Mouse (Mus musculus) spleen, adult 2 months (tissue): ENCODE data around the gene Gm20388. TPM values are rescaled to one million over a fixed set of nuclear protein-coding genes. Genes with fewer than 3 reads are reported as not detected.

Experiments used
- DNase-seq, 2 experiments: peaks; one replicate each; pipeline versions ENCODE4 v3.0.0 to v3.0.0-alpha.2; 2012 to 2021; ENCODE audit warnings: low spot score in 2 of 2, low read depth in 1 of 2
- H3K27ac ChIP-seq: fragments of 200-500 bp; 2 replicates; pipeline ENCODE4 v1.5.1; 2012; ENCODE audit warnings: low read length, inconsistent platforms; ENCODE audit not compliant: insufficient read depth
- H3K27me3 ChIP-seq: fragments of 200-500 bp; 2 replicates; pipeline ENCODE4 v1.6.1; 2012; ENCODE audit warnings: mild to moderate bottlenecking, moderate library complexity, low read length, inconsistent platforms; ENCODE audit not compliant: control insufficient read depth, insufficient read depth
- H3K36me3 ChIP-seq: fragments of 200-500 bp; 2 replicates; pipeline ENCODE4 v1.6.1; 2012; ENCODE audit warnings: mild to moderate bottlenecking, low read length, inconsistent platforms; ENCODE audit not compliant: control insufficient read depth, insufficient read depth
- H3K4me1 ChIP-seq: fragments of 200-500 bp; 2 replicates; pipeline ENCODE4 v1.6.1; 2011; ENCODE audit warnings: inconsistent platforms; ENCODE audit not compliant: control insufficient read depth, insufficient read depth, insufficient read length
- H3K4me3 ChIP-seq: fragments of 200-500 bp; 2 replicates; pipeline ENCODE4 v1.5.1; 2011; ENCODE audit warnings: mild to moderate bottlenecking, inconsistent platforms; ENCODE audit not compliant: insufficient read depth, insufficient read length; ENCODE audit errors: extremely low read depth
- CTCF ChIP-seq: fragments of 200-500 bp; IDR thresholded peaks from 2 replicates; pipeline ENCODE4 v1.5.1; 2011; ENCODE audit warnings: mild to moderate bottlenecking, inconsistent platforms; ENCODE audit not compliant: insufficient read depth, insufficient read length, insufficient replicate concordance; ENCODE audit errors: extremely low read depth
- POLR2A ChIP-seq: fragments of 200-500 bp; IDR thresholded peaks from 2 replicates; pipeline ENCODE4 v1.6.1; 2011; ENCODE audit warnings: low read depth, low read length, inconsistent platforms
- WGBS: fragments of 180-500 bp; shearing (Covaris S2); methylation state at CpG from one replicate; pipeline ENCODE4 v1.1.7; 2018; 5-methylcytosine and 5-hydroxymethylcytosine counted together
- polyA plus RNA-seq: library from polyadenylated mRNA; depleted of rRNA; stranded (reverse); fragments of >200 nt; gene quantifications from 2 replicates; pipeline ENCODE4 v1.2.3, GENCODE M21; 2012

Gene Gm20388
- polyA plus RNA-seq, 1 experiment = 26.1 TPM

DNA sequence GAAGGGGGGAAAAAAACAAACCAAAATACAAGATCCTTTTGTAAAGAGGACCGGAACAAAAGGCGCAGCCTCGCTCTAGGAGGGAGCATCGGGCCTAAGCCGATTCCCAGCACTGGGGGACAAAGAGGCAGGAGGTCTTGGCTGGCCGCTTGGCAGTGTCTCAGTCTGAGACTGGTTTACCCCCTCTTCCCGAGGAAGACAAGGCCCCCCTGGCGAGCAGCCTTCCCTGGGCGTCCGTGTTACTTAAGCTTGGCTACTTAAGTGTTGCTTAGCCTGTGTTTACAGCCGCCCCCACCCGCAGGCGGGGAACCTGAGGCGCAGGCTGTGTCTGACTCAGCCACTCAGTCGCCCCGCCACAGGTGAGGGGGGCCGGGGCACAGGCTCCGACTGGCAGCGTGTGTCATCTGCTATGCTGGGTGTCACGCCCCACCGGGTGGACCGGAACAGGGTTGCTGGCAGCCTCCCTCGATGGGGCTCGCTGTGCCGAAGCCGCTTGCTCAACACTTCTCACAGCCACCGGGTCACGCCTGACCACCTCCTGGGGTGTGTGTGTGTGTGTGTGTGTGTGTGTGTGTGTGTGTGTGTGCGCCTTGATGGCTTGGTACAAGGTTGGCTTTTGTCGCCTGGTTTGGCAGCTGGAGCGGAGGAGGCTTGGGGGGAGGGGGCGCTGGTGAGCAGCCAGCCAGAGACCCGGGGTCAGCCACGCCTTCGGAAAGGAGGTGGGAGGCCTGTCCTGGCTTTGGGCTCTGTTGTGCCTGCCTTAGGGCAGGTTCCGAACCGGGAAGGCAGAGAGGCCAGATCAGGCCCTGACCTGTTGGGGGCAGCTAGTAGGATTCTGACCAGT lies 628.0 kb downstream of the Gm20388 start:
- Histone ChIP-seq H3K4me3 (peak overlapping the region; percentile 78), H3K4me1 (peaks cover 56% of the 10 kb centered on the region), H3K27ac (peak overlapping the region; percentile 80), H3K36me3 (no peaks in the 10 kb centered on the region), H3K27me3 (peaks cover 10% of the 10 kb centered on the region)
- TF ChIP-seq POLR2A (no peak), CTCF (no peak)
- 2% methylated on average over 36 of the region's 37 CpGs for WGBS
- peak; percentile 87 to 92 for DNase-seq

DNA sequence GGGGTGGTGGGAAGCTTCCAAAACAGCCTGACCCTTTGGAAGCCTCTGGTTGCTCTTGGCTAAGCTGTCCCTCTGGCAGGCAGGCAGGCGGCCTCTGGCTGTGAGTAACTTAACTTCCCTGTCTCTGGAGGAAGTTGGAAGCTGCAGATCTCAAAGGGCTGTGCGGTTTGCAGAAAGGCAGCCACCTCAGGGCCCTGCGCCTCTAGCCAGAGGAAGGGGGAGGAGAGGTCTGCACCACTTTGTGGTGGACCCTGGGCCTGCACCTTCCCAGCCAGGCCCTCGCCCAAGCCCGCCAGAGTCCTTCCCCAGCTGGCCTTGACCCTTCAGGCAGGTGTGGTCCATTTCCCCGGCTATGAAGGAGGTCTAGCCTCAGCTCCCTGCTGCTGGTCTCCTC lies 628.7 kb downstream of the Gm20388 start:
- peak in 1 of 2 experiments; percentile 38 for DNase-seq
- Histone ChIP-seq H3K27ac (peak overlapping the region; percentile 80), H3K36me3 (no peaks in the 10 kb centered on the region), H3K4me1 (peaks cover 54% of the 10 kb centered on the region), H3K27me3 (peaks cover 10% of the 10 kb centered on the region), H3K4me3 (peak overlapping the region; percentile 33; the same call in 1 of the 2 replicates)
- TF ChIP-seq CTCF = no peak
- no peak for TF ChIP-seq POLR2A
- 7% methylated on average over 6 of the region's 6 CpGs for WGBS

DNA sequence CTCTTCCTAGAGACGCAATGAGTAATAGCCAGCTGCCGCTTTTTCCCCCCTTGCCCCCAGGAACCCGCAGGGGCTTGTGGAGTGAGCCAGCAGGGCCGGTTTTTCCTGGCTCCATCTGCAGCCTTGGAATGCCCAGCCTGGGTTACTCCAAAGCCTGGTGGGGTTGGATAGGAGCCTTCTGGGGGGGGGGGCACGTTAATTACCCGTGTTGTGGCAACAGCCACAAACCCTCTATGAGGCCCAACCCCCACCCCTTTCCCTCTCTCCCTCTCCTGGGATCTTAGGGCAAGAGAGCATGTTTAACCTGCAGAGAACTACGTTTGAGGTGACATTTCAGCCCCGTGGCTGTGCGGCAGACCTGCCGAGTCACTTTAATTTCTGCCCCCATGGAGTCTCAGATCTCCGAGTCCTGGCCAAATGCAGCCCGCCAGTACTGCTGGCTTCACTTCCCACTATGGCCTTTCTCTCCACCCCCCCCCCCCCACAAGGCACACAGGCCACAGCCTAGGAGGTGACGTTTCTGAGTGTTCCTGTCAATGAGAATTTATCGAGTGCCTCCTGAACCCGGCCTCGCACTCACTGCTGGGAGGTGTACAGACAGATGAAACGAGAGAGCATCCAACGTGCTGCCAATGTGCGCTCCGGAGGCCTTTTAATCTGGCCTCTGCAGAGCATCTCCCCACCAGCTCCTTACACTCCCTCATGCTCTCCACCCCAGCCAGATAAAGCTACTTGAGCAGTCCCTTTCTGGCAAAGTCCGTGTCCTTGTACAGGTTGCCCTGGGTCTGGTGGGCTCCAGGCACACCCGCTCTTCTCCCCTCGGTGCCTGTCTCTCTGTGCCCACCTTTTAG lies 629.4 kb downstream of the Gm20388 start:
- Histone ChIP-seq H3K27ac (peak overlapping the region; percentile 80), H3K36me3 (no peaks in the 10 kb centered on the region), H3K27me3 (peaks cover 10% of the 10 kb centered on the region), H3K4me3 (peak overlapping the region; percentile 33; the same call in 1 of the 2 replicates), H3K4me1 (peaks cover 50% of the 10 kb centered on the region)
- no peak for DNase-seq
- 21% methylated on average over 23 of the region's 23 CpGs for WGBS
- TF ChIP-seq CTCF (no peak), POLR2A (no peak)

DNA sequence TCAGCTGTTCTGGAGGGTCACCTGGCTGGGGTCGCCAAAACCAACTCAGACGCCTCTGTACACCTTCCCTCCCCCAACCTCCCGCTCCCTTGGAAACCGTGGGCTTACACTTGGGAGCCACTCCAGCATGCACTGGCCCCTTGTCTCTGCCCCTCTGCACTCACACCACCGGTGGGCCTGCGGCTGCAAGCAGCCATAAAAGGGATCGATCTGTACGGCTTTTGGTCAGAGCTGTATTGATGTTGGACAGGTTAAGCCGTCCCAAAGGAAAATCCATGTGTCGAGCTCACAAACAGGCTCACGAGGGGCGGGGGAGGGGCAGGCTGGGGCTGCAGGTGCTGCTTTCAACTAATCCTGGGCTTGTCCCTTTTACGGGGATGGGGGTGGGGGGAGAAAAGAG lies 632.4 kb downstream of the Gm20388 start:
- Histone ChIP-seq H3K36me3 (no peaks in the 10 kb centered on the region), H3K27ac (no peak overlapping the region), H3K4me3 (no peak overlapping the region), H3K27me3 (no peaks in the 10 kb centered on the region), H3K4me1 (peaks cover 44% of the 10 kb centered on the region; the same call in 1 of the 2 replicates)
- WGBS = 40% methylated on average over 13 of the region's 13 CpGs
- DNase-seq = no peak
- TF ChIP-seq CTCF (no peak), POLR2A (no peak)

DNA sequence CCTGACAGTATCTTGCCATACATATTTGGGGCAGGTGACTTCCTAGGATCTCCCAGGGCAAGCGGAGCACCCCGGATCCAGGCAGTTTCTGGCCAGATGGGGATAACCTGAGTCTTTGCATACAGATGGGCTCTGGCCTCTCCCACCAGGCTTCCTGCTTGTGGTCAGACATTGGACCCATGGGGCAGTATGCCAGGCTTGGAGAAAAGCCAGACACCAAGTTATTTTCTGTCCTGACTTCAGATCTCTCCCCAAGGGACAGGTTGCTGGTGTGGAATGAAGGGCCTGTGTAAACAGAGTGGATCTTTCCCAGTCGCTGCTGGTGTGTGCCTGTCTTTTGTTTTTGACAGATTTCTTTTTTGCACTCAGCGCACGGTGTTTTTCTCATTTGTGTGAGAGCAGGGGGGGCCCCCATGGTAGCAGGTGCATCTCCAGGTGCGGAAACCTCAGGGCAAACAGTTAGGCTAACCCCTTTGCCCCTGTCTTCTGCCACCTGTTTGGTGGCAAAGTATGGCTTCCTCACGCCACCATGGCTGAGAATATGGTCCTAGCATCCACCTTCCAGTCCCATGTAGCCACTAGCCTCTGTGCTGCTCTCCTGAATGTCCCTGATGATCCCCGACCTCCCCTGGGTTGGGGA lies 632.9 kb downstream of the Gm20388 start:
- Histone ChIP-seq H3K27ac (peak overlapping the region; percentile 43; the same call in 1 of the 2 replicates), H3K4me1 (peaks cover 44% of the 10 kb centered on the region; the same call in 1 of the 2 replicates), H3K4me3 (no peak overlapping the region), H3K27me3 (no peaks in the 10 kb centered on the region), H3K36me3 (no peaks in the 10 kb centered on the region)
- 23% methylated on average over 8 of the region's 8 CpGs for whole genome bisulfite sequencing
- no peak for DNase-seq
- TF ChIP-seq CTCF (no peak), POLR2A (no peak)

DNA sequence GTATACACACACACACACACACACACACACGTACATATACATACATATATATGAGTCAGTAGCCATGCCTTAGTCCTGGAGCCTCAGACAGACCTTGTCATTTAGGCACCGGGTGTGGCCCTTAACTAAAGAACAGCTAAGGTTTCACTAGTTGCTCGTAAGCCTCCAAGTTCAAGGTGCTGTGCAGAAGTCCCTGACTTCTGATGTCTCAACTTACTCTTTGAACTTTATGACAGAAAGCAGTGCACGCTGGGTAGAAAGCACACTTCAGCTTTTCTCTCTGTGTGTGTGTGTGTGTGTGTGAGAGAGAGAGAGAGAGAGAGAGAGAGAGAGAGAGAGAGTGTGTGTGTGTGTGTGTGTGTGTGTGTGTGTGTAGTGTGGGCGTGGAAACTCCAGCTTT lies 633.5 kb downstream of the Gm20388 start:
- H3K27me3 ChIP-seq = no peaks in the 10 kb centered on the region
- 38% methylated on average over 5 of the region's 5 CpGs for WGBS
- no peaks in the 10 kb centered on the region for H3K36me3 ChIP-seq
- H3K4me1 ChIP-seq = peaks cover 40% of the 10 kb centered on the region; the same call in 1 of the 2 replicates
- DNase-seq = no peak
- no peak overlapping the region for H3K4me3 ChIP-seq
- H3K27ac ChIP-seq = no peak overlapping the region
- TF ChIP-seq POLR2A (no peak), CTCF (no peak)
